Mouse (Mus musculus) small intestine, adult 2 months (tissue): ENCODE measurements around the gene Dync1li2. TPM values are rescaled to one million over a fixed set of nuclear protein-coding genes. Genes with fewer than 3 reads are reported as not detected.
A peak's percentile ranks its signal among the peaks of the same experiment; 100 is the strongest.

ENCODE experiments used
- H3K27ac ChIP-seq: fragments of 200-500 bp; 2 replicates; pipeline ENCODE4 v1.5.1; 2012; ENCODE audit warnings: low read depth, low read length, control low read depth, inconsistent platforms; ENCODE audit not compliant: insufficient read depth
- H3K27me3 ChIP-seq: fragments of 200-500 bp; 2 replicates; pipeline ENCODE4 v1.6.1; 2012; ENCODE audit warnings: mild to moderate bottlenecking, moderate library complexity, low read length, inconsistent platforms; ENCODE audit not compliant: control insufficient read depth, insufficient read depth
- H3K36me3 ChIP-seq: fragments of 200-500 bp; 2 replicates; pipeline ENCODE4 v1.6.1; 2012; ENCODE audit warnings: mild to moderate bottlenecking, low read length, control low read depth, inconsistent platforms; ENCODE audit not compliant: control insufficient read depth, insufficient read depth
- H3K4me1 ChIP-seq: fragments of 200-500 bp; 2 replicates; pipeline ENCODE4 v1.6.1; 2012; ENCODE audit warnings: low read length, inconsistent platforms, mixed read lengths; ENCODE audit not compliant: control insufficient read depth, insufficient read depth, insufficient read length
- H3K4me3 ChIP-seq: fragments of 200-500 bp; 2 replicates; pipeline ENCODE4 v1.5.1; 2012; ENCODE audit warnings: low read depth, mild to moderate bottlenecking, control low read depth, inconsistent platforms, low read length, moderate library complexity
- CTCF ChIP-seq: fragments of 200-500 bp; IDR thresholded peaks from 2 replicates; pipeline ENCODE4 v1.5.1; 2012; ENCODE audit warnings: low read depth, mild to moderate bottlenecking, control low read depth, inconsistent platforms, low read length, moderate library complexity, mixed read lengths; ENCODE audit not compliant: insufficient replicate concordance, insufficient read length; ENCODE audit errors: extremely low read depth
- POLR2A ChIP-seq: fragments of 200-500 bp; IDR thresholded peaks from 2 replicates; pipeline ENCODE4 v1.6.1; 2012; ENCODE audit warnings: low read depth, mild to moderate bottlenecking, control low read depth, inconsistent platforms, low read length, moderate library complexity
- WGBS: fragments of 180-500 bp; shearing (Covaris S2); methylation state at CpG from one replicate; pipeline ENCODE4 v1.1.7; 2018; 5-methylcytosine and 5-hydroxymethylcytosine counted together
- polyA plus RNA-seq: library from polyadenylated mRNA; depleted of rRNA; stranded (reverse); fragments of >200 nt; gene quantifications from 2 replicates; pipeline ENCODE4 v1.2.3, GENCODE M21; 2012

The Dync1li2 gene
- polyA plus RNA-seq, 1 experiment = 4.4 TPM

- H3K36me3 ChIP-seq = peaks cover 12% of the 10 kb centered on the region
- no peak overlapping the region for H3K27ac ChIP-seq
- WGBS = 62% methylated on average over 7 of the region's 7 CpGs
- H3K27me3 ChIP-seq = no peaks in the 10 kb centered on the region
- no peak overlapping the region for H3K4me3 ChIP-seq
- TF ChIP-seq CTCF = no peak
- no peak for TF ChIP-seq POLR2A
- H3K4me1 ChIP-seq = peaks cover 12% of the 10 kb centered on the region; the same call in 1 of the 2 replicates
These were observed 355 bp upstream of the Dync1li2 start for GRCm38 (mm10) chr8:104443125-104443679.

- WGBS = 56% methylated on average over 7 of the region's 7 CpGs
- peaks cover 12% of the 10 kb centered on the region; the same call in 1 of the 2 replicates for H3K4me1 ChIP-seq
- no peak overlapping the region for H3K27ac ChIP-seq
- no peaks in the 10 kb centered on the region for H3K27me3 ChIP-seq
- peaks cover 20% of the 10 kb centered on the region for H3K36me3 ChIP-seq
- peak overlapping the region; percentile 86 for H3K4me3 ChIP-seq
- no peak for TF ChIP-seq CTCF
- no peak for TF ChIP-seq POLR2A
These were observed 1.2 kb downstream of the Dync1li2 start for GRCm38 (mm10) chr8:104441613-104442012.

GRCm38 (mm10) chr8:104439461-104439860 lies 3.4 kb downstream of the Dync1li2 start:
- H3K27me3 ChIP-seq = no peaks in the 10 kb centered on the region
- WGBS = 82% methylated on average over 8 of the region's 8 CpGs
- peaks cover 18% of the 10 kb centered on the region for H3K4me1 ChIP-seq
- TF ChIP-seq POLR2A (no peak), CTCF (no peak)
- H3K4me3 ChIP-seq = no peak overlapping the region
- no peak overlapping the region for H3K27ac ChIP-seq
- H3K36me3 ChIP-seq = peaks cover 36% of the 10 kb centered on the region

GRCm38 (mm10) chr8:104437494-104438135 lies 5.2 kb downstream of the Dync1li2 start:
- no peaks in the 10 kb centered on the region for H3K27me3 ChIP-seq
- no peak overlapping the region for H3K27ac ChIP-seq
- TF ChIP-seq CTCF (no peak), POLR2A (no peak)
- peaks cover 20% of the 10 kb centered on the region for H3K4me1 ChIP-seq
- 93% methylated on average over 13 of the region's 13 CpGs for WGBS
- no peak overlapping the region for H3K4me3 ChIP-seq
- peaks cover 46% of the 10 kb centered on the region for H3K36me3 ChIP-seq

GRCm38 (mm10) chr8:104436591-104436990 lies 6.3 kb downstream of the Dync1li2 start:
- H3K4me3 ChIP-seq = no peak overlapping the region
- TF ChIP-seq CTCF = no peak
- no peak for TF ChIP-seq POLR2A
- no peaks in the 10 kb centered on the region for H3K27me3 ChIP-seq
- WGBS = 77% methylated on average over 4 of the region's 4 CpGs
- H3K4me1 ChIP-seq = peaks cover 16% of the 10 kb centered on the region
- H3K36me3 ChIP-seq = peaks cover 50% of the 10 kb centered on the region
- H3K27ac ChIP-seq = peak overlapping the region; percentile 6; the same call in 1 of the 2 replicates

GRCm38 (mm10) chr8:104436038-104436437 lies 6.8 kb downstream of the Dync1li2 start:
- Histone ChIP-seq H3K36me3 (peaks cover 52% of the 10 kb centered on the region), H3K27me3 (no peaks in the 10 kb centered on the region), H3K4me1 (peaks cover 12% of the 10 kb centered on the region), H3K27ac (no peak overlapping the region), H3K4me3 (no peak overlapping the region)
- 14% methylated on average over 12 of the region's 12 CpGs for whole genome bisulfite sequencing
- TF ChIP-seq POLR2A = no peak
- no peak for TF ChIP-seq CTCF

- no peak for TF ChIP-seq CTCF
- TF ChIP-seq POLR2A = no peak
- peaks cover 11% of the 10 kb centered on the region for H3K4me1 ChIP-seq
- no peak overlapping the region for H3K27ac ChIP-seq
- 92% methylated on average over 18 of the region's 18 CpGs for WGBS
- H3K4me3 ChIP-seq = no peak overlapping the region
- H3K36me3 ChIP-seq = peaks cover 57% of the 10 kb centered on the region
- H3K27me3 ChIP-seq = no peaks in the 10 kb centered on the region
These were observed 8.0 kb downstream of the Dync1li2 start for GRCm38 (mm10) chr8:104434826-104435354.
